Mouse (Mus musculus) liver, postnatal 0 days (tissue): ENCODE measurements around the gene Mogat2. TPM values are rescaled to one million over a fixed set of nuclear protein-coding genes. Genes with fewer than 3 reads are reported as not detected.

ENCODE experiments used
- ATAC-seq: fragments of 200-750 bp; cut with Nextera tagmentation; 2 replicates; pipeline ENCODE4 v1.8.0; 2017; ENCODE audit warnings: mild to moderate bottlenecking, moderate library complexity
- DNase-seq: peaks from one replicate; pipeline ENCODE4 v3.0.0-alpha.2; 2016
- H3K27ac ChIP-seq: fragments of 300-500 bp; sonication (generic); 2 replicates; pipeline ENCODE4 v1.5.1; 2014; ENCODE audit warnings: antibody characterized with exemption, moderate library complexity, mild to moderate bottlenecking, low read depth
- H3K27me3 ChIP-seq: fragments of 300-500 bp; sonication (generic); 2 replicates; pipeline ENCODE4 v1.6.1; 2014; ENCODE audit warnings: low read length, control low read depth, mixed read lengths; ENCODE audit not compliant: insufficient read depth
- H3K36me3 ChIP-seq: fragments of 300-500 bp; sonication (generic); replicated peaks from 2 replicates; pipeline ENCODE4 v1.6.1; 2014; ENCODE audit warnings: mild to moderate bottlenecking, control low read depth, low read length, moderate library complexity, mixed read lengths; ENCODE audit not compliant: insufficient read depth
- H3K4me1 ChIP-seq: fragments of 300-500 bp; sonication (generic); 2 replicates; pipeline ENCODE4 v1.6.1; 2014; ENCODE audit warnings: antibody characterized with exemption, mild to moderate bottlenecking, control low read depth; ENCODE audit not compliant: insufficient read depth
- H3K4me2 ChIP-seq: fragments of 300-500 bp; sonication (generic); 2 replicates; pipeline ENCODE4 v1.6.1; 2014; ENCODE audit warnings: low read depth, mild to moderate bottlenecking, low read length, moderate library complexity, mixed read lengths
- H3K4me3 ChIP-seq: fragments of 300-500 bp; sonication (generic); 2 replicates; pipeline ENCODE4 v1.5.1; 2014; ENCODE audit warnings: low read depth, low read length
- H3K9ac ChIP-seq: fragments of 300-500 bp; sonication (generic); replicated peaks from 2 replicates; pipeline ENCODE4 v1.6.1; 2014; ENCODE audit warnings: mild to moderate bottlenecking, moderate library complexity
- H3K9me3 ChIP-seq: fragments of 300-500 bp; sonication (generic); 2 replicates; pipeline ENCODE4 v1.6.1; 2016; ENCODE audit warnings: mild to moderate bottlenecking, control low read depth, low read length, mixed read lengths
- CTCF ChIP-seq: sonication (generic); IDR thresholded peaks from 2 replicates; pipeline ENCODE4 v1.5.1; 2016; ENCODE audit warnings: antibody characterized with exemption, low read depth
- EP300 ChIP-seq: IDR thresholded peaks from 2 replicates; pipeline ENCODE4 v1.6.1; 2016; ENCODE audit warnings: antibody characterized with exemption, low read depth, mild to moderate bottlenecking
- WGBS: fragments of 180-500 bp; shearing (Covaris S2); extraction: QIAGEN DNeasy Blood & Tissue Kit; methylation state at CpG from one replicate; pipeline ENCODE4 v1.1.7; 2014; ENCODE audit not compliant: insufficient replicate concordance; 5-methylcytosine and 5-hydroxymethylcytosine counted together
- polyA plus RNA-seq: library from polyadenylated mRNA; unstranded; fragments of >200 nt; fragmentation: Nextera tagmentation; extraction: Ambion mirVana; gene quantifications from 2 replicates; pipeline ENCODE4 v1.2.1, GENCODE M21; 2015

Mogat2 gene
- polyA plus RNA-seq, 1 experiment from 2014 or later = 4.0 TPM

GRCm38 (mm10) chr7:99263509-99263908 is 25.1 kb upstream of the Mogat2 start:
- WGBS = 31% methylated on average over 4 of the region's 4 CpGs
- peaks cover 6% of the 10 kb centered on the region for H3K4me1 ChIP-seq
- no peak for TF ChIP-seq CTCF
- no peak for TF ChIP-seq EP300
- no peak overlapping the region for H3K4me3 ChIP-seq
- H3K27ac ChIP-seq = no peak overlapping the region
- H3K27me3 ChIP-seq = peaks cover 35% of the 10 kb centered on the region
- DNase-seq (no peak), ATAC-seq (no peak)
- no peak overlapping the region for H3K4me2 ChIP-seq
- no peak overlapping the region for H3K9ac ChIP-seq
- no peaks in the 10 kb centered on the region for H3K36me3 ChIP-seq
- no peaks in the 10 kb centered on the region for H3K9me3 ChIP-seq

- TF ChIP-seq EP300 (no peak), CTCF (peak; percentile 38; the same call in 1 of the 2 replicates)
- Histone ChIP-seq H3K27ac (no peak overlapping the region), H3K36me3 (no peaks in the 10 kb centered on the region), H3K4me3 (no peak overlapping the region), H3K9ac (no peak overlapping the region), H3K9me3 (no peaks in the 10 kb centered on the region), H3K4me2 (no peak overlapping the region), H3K27me3 (peaks cover 19% of the 10 kb centered on the region), H3K4me1 (no peaks in the 10 kb centered on the region)
- 61% methylated on average over 3 of the region's 3 CpGs for WGBS
- ATAC-seq = no peak
- DNase-seq = no peak
Measured at GRCm38 (mm10) chr7:99261900-99262299, 23.5 kb upstream of the Mogat2 start.

- DNase-seq (no peak), ATAC-seq (no peak)
- H3K27me3 ChIP-seq = peaks cover 4% of the 10 kb centered on the region; the same call in 1 of the 2 replicates
- 55% methylated on average over 7 of the region's 7 CpGs for WGBS
- H3K9me3 ChIP-seq = no peaks in the 10 kb centered on the region
- H3K4me3 ChIP-seq = no peak overlapping the region
- no peak overlapping the region for H3K4me2 ChIP-seq
- H3K27ac ChIP-seq = no peak overlapping the region
- no peaks in the 10 kb centered on the region for H3K36me3 ChIP-seq
- no peaks in the 10 kb centered on the region for H3K4me1 ChIP-seq
- H3K9ac ChIP-seq = no peak overlapping the region
- TF ChIP-seq EP300 = no peak
- no peak for TF ChIP-seq CTCF
Measured at GRCm38 (mm10) chr7:99255006-99255405, 16.6 kb upstream of the Mogat2 start.

- Histone ChIP-seq H3K27ac (no peak overlapping the region), H3K4me3 (no peak overlapping the region), H3K9me3 (no peaks in the 10 kb centered on the region), H3K36me3 (no peaks in the 10 kb centered on the region), H3K4me2 (no peak overlapping the region), H3K27me3 (peaks cover 4% of the 10 kb centered on the region; the same call in 1 of the 2 replicates), H3K9ac (no peak overlapping the region), H3K4me1 (peaks cover 7% of the 10 kb centered on the region; the same call in 1 of the 2 replicates)
- ATAC-seq (no peak), DNase-seq (no peak)
- 30% methylated on average over 9 of the region's 9 CpGs for WGBS
- TF ChIP-seq CTCF (no peak), EP300 (no peak)
Measured at GRCm38 (mm10) chr7:99250386-99250785, 12.0 kb upstream of the Mogat2 start.

- Histone ChIP-seq H3K27ac (no peak overlapping the region), H3K4me1 (peaks cover 7% of the 10 kb centered on the region; the same call in 1 of the 2 replicates), H3K9ac (no peak overlapping the region), H3K27me3 (peaks cover 4% of the 10 kb centered on the region; the same call in 1 of the 2 replicates), H3K36me3 (no peaks in the 10 kb centered on the region), H3K4me2 (peak overlapping the region; percentile 62), H3K4me3 (peak overlapping the region; percentile 31), H3K9me3 (no peaks in the 10 kb centered on the region)
- no peak for DNase-seq
- peak; percentile 44; the same call in 1 of the 2 replicates for ATAC-seq
- WGBS = 3% methylated on average over 10 of the region's 10 CpGs
- TF ChIP-seq EP300 = no peak
- peak; percentile 87 for TF ChIP-seq CTCF
Measured at GRCm38 (mm10) chr7:99249582-99249911, 11.1 kb upstream of the Mogat2 start.

- H3K36me3 ChIP-seq = no peaks in the 10 kb centered on the region
- H3K9ac ChIP-seq = no peak overlapping the region
- H3K27ac ChIP-seq = peak overlapping the region; percentile 57; the same call in 1 of the 2 replicates
- no peak for DNase-seq
- peaks cover 7% of the 10 kb centered on the region; the same call in 1 of the 2 replicates for H3K4me1 ChIP-seq
- peaks cover 4% of the 10 kb centered on the region; the same call in 1 of the 2 replicates for H3K27me3 ChIP-seq
- TF ChIP-seq CTCF (no peak), EP300 (no peak)
- peak overlapping the region; percentile 62 for H3K4me2 ChIP-seq
- 0 out of 2 replicates have a peak, but pooled peaks have one; percentile 23 for ATAC-seq
- 6% methylated on average over 33 of the region's 44 CpGs for WGBS
- peak overlapping the region; percentile 31 for H3K4me3 ChIP-seq
- H3K9me3 ChIP-seq = no peaks in the 10 kb centered on the region
Measured at GRCm38 (mm10) chr7:99248906-99249581, 10.6 kb upstream of the Mogat2 start.
